19 mouse cellular contexts compared by ENCODE assay signal in genomic region chr10:24210075-24210474, GRCm38 (mm10). TPM values are rescaled to one million over a fixed set of nuclear protein-coding genes. Genes with fewer than 3 reads are reported as not detected.
A peak's percentile ranks its signal among the peaks of the same experiment; 100 is the strongest.
DNase-seq lines count a peak whose midpoint lies in the region; ATAC-seq lines count a peak whose summit lies in the region.
"Had no signal": no experiment of that assay in that cellular context is flagged by ENCODE, and none has a peak within 500 bp of the region (broad histone marks: within the 10 kb centered on the region; RNA-seq: fewer than 3 reads in every experiment).

No protein-coding gene starts in this region.

- no peak for DNase-seq in frontal cortex, adult 2 months (ENCODE audit: extremely low spot score in 1 of 2, low spot score in 1 of 2)
- peak; percentile 9 for DNase-seq in kidney, postnatal 14 days
- DNase-seq in kidney, postnatal 4 days: no peak
- peak; percentile 72 for DNase-seq in NIH3T3 (ENCODE audit: low read depth)
- peak; percentile 93 for DNase-seq in fibroblast of lung, adult 2 months (ENCODE audit: low read depth)
- DNase-seq in right cerebral cortex, postnatal 10 days (ENCODE audit: low spot score in 2 of 2): no peak
- no peak for DNase-seq in cerebellum, postnatal 14 days
- DNase-seq: adrenal gland, adult 2 months; adrenal gland, postnatal 36 days; cerebellum, adult 11 months; cerebellum, adult 8-10 months; cerebellum, postnatal 36 days; gastrocnemius, postnatal 36 days; heart, adult 18-20 months; heart, postnatal 14 days; kidney, adult 8-10 months had no signal

- peak; percentile 59; the same call in 1 of the 2 replicates for ATAC-seq in frontal cortex, adult (ENCODE audit: low TSS enrichment)
- ATAC-seq: forebrain, embryonic 14.5 days; intestine, embryonic 16.5 days had no signal

RNA-seq across cellular contexts. Expression of gene Moxd1, which starts 13.2 kb away (rescaled TPM):
- 6.6 and 6.9 TPM in 2 replicates for polyA plus RNA-seq in frontal cortex, adult 2 months (2012; rRNA removed)

Comparison
In these comparisons a context has a peak if more than half of its experiments do, and no peak if none do; other contexts are left out.
1. DNase-seq: peak in kidney, postnatal 14 days (single experiment), NIH3T3 (single experiment) and fibroblast of lung, adult 2 months (single experiment); none in frontal cortex, adult 2 months (0 of 2), kidney, postnatal 4 days (0 of 2), right cerebral cortex, postnatal 10 days (0 of 2) and cerebellum, postnatal 14 days (0 of 2).